Mouse (Mus musculus): ENCODE data around the gene Tmed10. TPM values are rescaled to one million over a fixed set of nuclear protein-coding genes. Genes with fewer than 3 reads are reported as not detected.

Tmed10 gene
- polyA plus RNA-seq, 1 experiment from 2014 or later: 170 TPM

DNA sequence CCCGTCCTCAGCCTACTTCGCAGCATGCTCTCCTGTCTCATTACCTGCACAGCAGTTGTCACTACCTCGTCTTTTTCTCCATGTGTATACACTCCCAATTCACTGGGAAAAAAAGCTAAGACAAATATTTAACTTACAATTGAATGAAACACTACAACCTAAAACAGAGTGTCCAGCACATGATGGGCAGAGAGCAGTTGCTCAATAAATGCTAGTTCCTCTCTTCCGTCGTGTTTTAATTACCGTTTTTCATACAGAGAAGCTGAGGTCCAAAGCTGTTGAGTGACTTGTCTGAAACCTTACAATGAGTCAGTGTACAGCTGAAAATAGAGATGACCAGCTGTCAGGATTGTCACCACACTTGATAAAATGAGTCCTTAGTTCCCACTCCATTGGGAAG, 6.9 kb upstream of the Tmed10 start:
- Histone ChIP-seq H3K4me2 (ENCODE audit: low read depth, low read length) (no peak overlapping the region), H3K9me3 (ENCODE audit: low read length) (no peaks in the 10 kb centered on the region), H3K9ac (replicated peaks) (no peak overlapping the region), H3K27ac (ENCODE audit: low read depth) (0 out of 2 replicates have a peak overlapping the region, but pooled peaks have one; percentile 22), H3K36me3 (replicated peaks; ENCODE audit: insufficient read depth, low read length) (no peaks in the 10 kb centered on the region), H3K27me3 (ENCODE audit: insufficient read depth, low read length) (0 out of 2 replicates have a peak, but pooled peaks cover 6% of the 10 kb centered on the region), H3K4me1 (ENCODE audit: insufficient read depth) (peaks cover 27% of the 10 kb centered on the region), H3K4me3 (ENCODE audit: low read depth, low read length) (no peak overlapping the region)
- WGBS (ENCODE audit: insufficient replicate concordance): 47% methylated on average over 6 of the region's 6 CpGs
- no peak for DNase-seq
- TF ChIP-seq EP300 (IDR thresholded peaks at IDR 0.05; ENCODE audit: low read depth) (no peak), CTCF (IDR thresholded peaks at IDR 0.05; ENCODE audit: low read depth) (no peak)
- ATAC-seq: 0 out of 2 replicates have a peak, but pooled peaks have one; percentile 32

DNA sequence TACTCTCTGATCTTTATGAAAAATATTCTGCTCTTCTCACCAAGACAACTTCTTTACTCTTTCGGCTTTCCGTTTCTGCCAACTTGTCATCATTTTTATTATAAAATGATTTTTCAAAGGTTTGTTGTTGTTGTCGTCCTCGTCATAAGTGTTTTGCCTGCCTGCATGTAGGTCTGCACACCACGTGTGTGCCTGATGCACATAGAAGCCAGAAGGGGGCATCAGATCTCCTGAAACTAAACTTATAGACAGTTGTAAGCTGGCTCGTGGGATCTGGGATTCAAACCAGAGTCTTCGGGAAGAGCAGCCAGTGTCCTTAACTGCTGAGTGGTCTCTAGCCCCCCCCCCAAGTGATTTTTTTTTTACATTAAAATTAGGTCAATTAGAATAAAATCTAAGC, 6.3 kb upstream of the Tmed10 start:
- no peak for DNase-seq
- 75% methylated on average over 7 of the region's 7 CpGs for WGBS (ENCODE audit: insufficient replicate concordance)
- Histone ChIP-seq H3K9me3 (ENCODE audit: low read length) (no peaks in the 10 kb centered on the region), H3K4me1 (ENCODE audit: insufficient read depth) (peaks cover 27% of the 10 kb centered on the region), H3K36me3 (replicated peaks; ENCODE audit: insufficient read depth, low read length) (no peaks in the 10 kb centered on the region), H3K4me3 (ENCODE audit: low read depth, low read length) (no peak overlapping the region), H3K27ac (ENCODE audit: low read depth) (no peak overlapping the region), H3K27me3 (ENCODE audit: insufficient read depth, low read length) (0 out of 2 replicates have a peak, but pooled peaks cover 6% of the 10 kb centered on the region), H3K4me2 (ENCODE audit: low read depth, low read length) (no peak overlapping the region), H3K9ac (replicated peaks) (no peak overlapping the region)
- ATAC-seq: no peak
- TF ChIP-seq EP300 (IDR thresholded peaks at IDR 0.05; ENCODE audit: low read depth): no peak
- peak; percentile 45 for TF ChIP-seq CTCF (IDR thresholded peaks at IDR 0.05; ENCODE audit: low read depth)

DNA sequence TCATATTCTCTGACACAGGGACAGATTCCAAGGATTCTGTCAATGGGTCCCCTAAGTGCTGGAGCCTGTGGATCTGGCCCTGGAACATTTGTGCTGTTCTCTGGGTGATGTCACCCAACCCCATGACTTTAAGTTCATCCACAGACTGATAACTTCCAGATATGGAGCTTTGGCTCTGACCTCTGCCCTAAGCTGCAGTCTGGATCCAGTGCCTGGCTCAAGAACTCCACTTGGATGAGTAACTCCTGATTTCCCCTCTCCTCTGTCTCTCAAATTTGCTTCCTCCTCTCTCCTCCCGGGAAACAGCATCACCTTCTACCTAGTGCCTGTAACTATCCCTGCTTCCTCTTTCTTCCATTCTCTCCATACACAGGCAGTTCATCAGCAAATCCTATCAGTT, 5.7 kb upstream of the Tmed10 start:
- no peak overlapping the region for H3K9ac ChIP-seq (replicated peaks)
- no peak for TF ChIP-seq CTCF (IDR thresholded peaks at IDR 0.05; ENCODE audit: low read depth)
- TF ChIP-seq EP300 (IDR thresholded peaks at IDR 0.05; ENCODE audit: low read depth): no peak
- 37% methylated on average over 1 of the region's 1 CpGs for WGBS (ENCODE audit: insufficient replicate concordance)
- ATAC-seq: no peak
- H3K27ac ChIP-seq (ENCODE audit: low read depth): no peak overlapping the region
- H3K9me3 ChIP-seq (ENCODE audit: low read length): no peaks in the 10 kb centered on the region
- no peak overlapping the region for H3K4me2 ChIP-seq (ENCODE audit: low read depth, low read length)
- DNase-seq: no peak
- H3K27me3 ChIP-seq (ENCODE audit: insufficient read depth, low read length): 0 out of 2 replicates have a peak, but pooled peaks cover 6% of the 10 kb centered on the region
- H3K4me3 ChIP-seq (ENCODE audit: low read depth, low read length): no peak overlapping the region
- H3K36me3 ChIP-seq (replicated peaks; ENCODE audit: insufficient read depth, low read length): no peaks in the 10 kb centered on the region
- H3K4me1 ChIP-seq (ENCODE audit: insufficient read depth): peaks cover 28% of the 10 kb centered on the region

DNA sequence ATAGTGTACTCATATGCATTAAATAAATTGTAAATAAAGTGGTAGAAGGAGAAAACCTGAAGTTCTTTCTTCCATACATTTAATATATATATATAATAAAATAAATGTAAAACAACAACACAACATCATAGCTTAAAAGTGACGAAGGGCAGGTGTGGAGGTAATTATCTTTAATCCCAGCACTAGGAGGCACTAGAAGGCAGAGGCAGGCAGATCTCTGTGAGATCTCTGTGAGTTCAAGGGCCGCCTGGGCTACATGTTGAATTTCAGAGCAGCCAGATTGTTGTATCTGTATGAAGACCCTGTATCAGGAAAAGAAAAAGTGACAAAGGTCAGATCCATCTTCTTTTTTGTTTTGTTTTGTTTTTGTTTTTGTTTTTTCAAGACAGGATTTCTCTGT, 3.6 kb upstream of the Tmed10 start:
- no peak overlapping the region for H3K4me3 ChIP-seq (ENCODE audit: low read depth, low read length)
- WGBS (ENCODE audit: insufficient replicate concordance): 82% methylated on average over 2 of the region's 2 CpGs
- no peak overlapping the region for H3K4me2 ChIP-seq (ENCODE audit: low read depth, low read length)
- no peak for ATAC-seq
- H3K27ac ChIP-seq (ENCODE audit: low read depth): no peak overlapping the region
- H3K4me1 ChIP-seq (ENCODE audit: insufficient read depth): peaks cover 30% of the 10 kb centered on the region
- no peak overlapping the region for H3K9ac ChIP-seq (replicated peaks)
- DNase-seq: no peak
- H3K9me3 ChIP-seq (ENCODE audit: low read length): no peaks in the 10 kb centered on the region
- no peaks in the 10 kb centered on the region for H3K36me3 ChIP-seq (replicated peaks; ENCODE audit: insufficient read depth, low read length)
- 0 out of 2 replicates have a peak, but pooled peaks cover 5% of the 10 kb centered on the region for H3K27me3 ChIP-seq (ENCODE audit: insufficient read depth, low read length)
- TF ChIP-seq CTCF (IDR thresholded peaks at IDR 0.05; ENCODE audit: low read depth) (peak; percentile 33), EP300 (IDR thresholded peaks at IDR 0.05; ENCODE audit: low read depth) (no peak)

DNA sequence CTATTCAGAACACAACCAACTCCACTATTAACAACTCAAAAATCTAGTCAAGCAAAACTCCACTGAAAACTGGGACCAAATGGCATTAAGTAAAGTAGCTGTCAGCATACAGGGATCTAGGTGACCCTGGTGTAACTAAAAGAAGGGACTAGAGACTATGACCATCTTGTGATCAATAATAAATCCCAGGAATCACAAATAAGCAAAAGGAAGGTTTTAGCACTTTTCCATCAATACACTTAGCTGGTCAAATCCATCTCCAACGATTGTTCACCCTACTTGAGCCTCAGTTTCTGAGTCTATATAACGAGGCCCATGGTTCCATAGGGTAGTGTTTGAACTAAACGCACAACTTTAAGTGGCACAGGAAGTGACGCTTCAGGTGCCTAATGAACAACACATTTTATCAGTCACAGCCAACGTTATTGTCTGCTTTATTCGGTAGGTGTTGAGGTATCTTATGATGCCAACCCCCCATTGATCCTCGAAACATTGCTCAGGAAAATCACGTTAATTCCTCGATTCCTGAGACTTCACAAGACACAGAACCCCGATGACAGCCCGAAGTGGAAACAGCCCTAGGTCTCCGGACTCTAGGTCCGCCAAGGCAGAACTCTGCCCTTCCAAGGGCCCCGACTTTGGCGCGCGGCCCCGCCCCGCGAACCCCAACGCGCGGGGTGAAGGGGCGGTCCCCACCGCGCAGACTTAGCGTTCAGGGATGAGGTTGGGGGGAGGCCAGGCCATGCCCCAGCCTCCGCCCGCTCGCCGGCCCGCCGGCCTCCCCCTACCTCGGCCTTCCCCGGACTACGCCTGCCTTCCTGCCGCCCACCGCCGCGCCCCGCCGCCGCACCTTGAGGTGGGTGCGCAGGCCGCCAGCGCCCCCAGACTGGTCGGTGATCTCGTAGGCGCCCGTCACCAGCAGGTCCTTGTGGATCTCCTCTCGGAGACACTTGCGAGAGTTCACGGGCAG, 771 bp downstream of the Tmed10 start:
- peak overlapping the region; percentile 94 for H3K27ac ChIP-seq (ENCODE audit: low read depth)
- no peaks in the 10 kb centered on the region for H3K27me3 ChIP-seq (ENCODE audit: insufficient read depth, low read length)
- H3K4me3 ChIP-seq (ENCODE audit: low read depth, low read length): peak overlapping the region; percentile 64
- TF ChIP-seq CTCF (IDR thresholded peaks at IDR 0.05; ENCODE audit: low read depth): no peak
- TF ChIP-seq EP300 (IDR thresholded peaks at IDR 0.05; ENCODE audit: low read depth): no peak
- ATAC-seq (peak; percentile 80), DNase-seq (peak; percentile 85)
- no peaks in the 10 kb centered on the region for H3K36me3 ChIP-seq (replicated peaks; ENCODE audit: insufficient read depth, low read length)
- no peaks in the 10 kb centered on the region for H3K9me3 ChIP-seq (ENCODE audit: low read length)
- H3K9ac ChIP-seq (replicated peaks): peak overlapping the region; percentile 81
- peaks cover 37% of the 10 kb centered on the region for H3K4me1 ChIP-seq (ENCODE audit: insufficient read depth)
- peak overlapping the region; percentile 84 for H3K4me2 ChIP-seq (ENCODE audit: low read depth, low read length)
- WGBS (ENCODE audit: insufficient replicate concordance): 2% methylated on average over 41 of the region's 53 CpGs

DNA sequence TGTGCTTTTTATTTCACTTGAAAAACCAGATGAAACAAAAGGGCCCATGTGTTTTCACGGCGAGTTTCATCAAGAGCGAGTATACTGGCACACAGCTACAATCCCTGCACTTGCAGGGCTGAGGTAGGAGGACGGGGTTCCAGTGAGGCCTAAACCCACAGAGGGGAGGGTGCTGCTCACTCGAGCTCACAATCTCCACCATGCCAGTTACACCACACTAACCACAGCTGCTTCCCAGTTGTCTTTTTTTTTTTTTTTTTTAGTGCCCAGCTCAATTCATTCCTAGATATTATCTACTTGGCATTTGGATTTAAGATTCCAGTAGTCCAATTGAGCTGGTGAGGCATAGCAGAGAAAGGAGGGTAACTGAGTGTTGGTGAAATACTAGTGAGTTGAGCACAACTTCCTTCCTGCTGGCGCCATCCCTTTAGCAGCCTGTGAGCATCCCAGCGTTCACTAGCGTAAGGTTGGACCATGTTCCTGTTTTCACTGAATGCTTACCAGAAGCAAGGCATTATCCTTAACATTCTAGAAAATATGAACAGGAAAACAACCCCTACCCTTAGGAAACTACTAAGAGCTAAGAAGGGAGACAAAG, 2.5 kb downstream of the Tmed10 start:
- TF ChIP-seq CTCF (IDR thresholded peaks at IDR 0.05; ENCODE audit: low read depth): no peak

More for the DNA sequence above, 2.5 kb downstream of the Tmed10 start:
- Histone ChIP-seq H3K27me3 (ENCODE audit: insufficient read depth, low read length) (no peaks in the 10 kb centered on the region), H3K4me2 (ENCODE audit: low read depth, low read length) (peak overlapping the region; percentile 84), H3K9me3 (ENCODE audit: low read length) (no peaks in the 10 kb centered on the region), H3K4me3 (ENCODE audit: low read depth, low read length) (0 out of 2 replicates have a peak overlapping the region, but pooled peaks have one; percentile 9), H3K4me1 (ENCODE audit: insufficient read depth) (peaks cover 45% of the 10 kb centered on the region), H3K36me3 (replicated peaks; ENCODE audit: insufficient read depth, low read length) (no peaks in the 10 kb centered on the region), H3K27ac (ENCODE audit: low read depth) (peak overlapping the region; percentile 53), H3K9ac (replicated peaks) (no peak overlapping the region)
- WGBS (ENCODE audit: insufficient replicate concordance): 34% methylated on average over 8 of the region's 8 CpGs
- DNase-seq (no peak), ATAC-seq (no peak)
